Mouse (Mus musculus): ENCODE results near the gene Paxx. TPM values are rescaled to one million over a fixed set of nuclear protein-coding genes. Genes with fewer than 3 reads are reported as not detected.

Gene Paxx
- total RNA-seq (2021), result 10 to 100 TPM; 22.6 to 28.7 TPM
- long read RNA-seq, experiment 1, partial matches to known transcripts, result 3 of 21 reads
- long read RNA-seq, experiment 1, other reads (novel, unspliced or antisense), result 10 of 21 reads
- long read RNA-seq, experiment 2, transcript Paxx-204 (6 exons, 917 nt), result major isoform, 5 of 9 reads
- long read RNA-seq, experiment 2, partial matches to known transcripts, result 0 of 9 reads
- long read RNA-seq, experiment 2, other reads (novel, unspliced or antisense), result 4 of 9 reads

GRCm38 (mm10) chr2:25460551-25461309 lies at the start of gene Paxx:
Paxx (minus strand) TSS chr2:25461094.
- peak; percentile 93 to 97 for DNase-seq

- no peak for DNase-seq
Measured at GRCm38 (mm10) chr2:25509912-25510311, 49.0 kb upstream of the Paxx start.

GRCm38 (mm10) chr2:25506964-25507363 lies 46.1 kb upstream of the Paxx start:
- no peak for DNase-seq

- DNase-seq, result no peak
Measured at GRCm38 (mm10) chr2:25505860-25506259, 45.0 kb upstream of the Paxx start.

- DNase-seq, result no peak
Measured at GRCm38 (mm10) chr2:25505000-25505399, 44.1 kb upstream of the Paxx start.

- DNase-seq, result no peak
Measured at GRCm38 (mm10) chr2:25504538-25504937, 43.6 kb upstream of the Paxx start.

- no peak for DNase-seq
Measured at GRCm38 (mm10) chr2:25502726-25503125, 41.8 kb upstream of the Paxx start.

- no peak for DNase-seq
Measured at GRCm38 (mm10) chr2:25501593-25502486, 40.9 kb upstream of the Paxx start, which contains the start of gene C8g. C8g (minus strand) TSS chr2:25501719.

GRCm38 (mm10) chr2:25500576-25501405 lies 39.9 kb upstream of the Paxx start, which contains the start of gene Fbxw5:
Fbxw5 (plus strand) TSS chr2:25500750.
- peak; percentile 83 to 93 for DNase-seq

- peak in 1 of 2 experiments; percentile 24 for DNase-seq
Measured at GRCm38 (mm10) chr2:25500071-25500575, 39.2 kb upstream of the Paxx start.

- peak in 1 of 2 experiments; percentile 26 for DNase-seq
Measured at GRCm38 (mm10) chr2:25498622-25499478, 38.0 kb upstream of the Paxx start.

GRCm38 (mm10) chr2:25497846-25498575 lies 37.1 kb upstream of the Paxx start:
- DNase-seq, result no peak

- no peak for DNase-seq
Measured at GRCm38 (mm10) chr2:25496462-25496861, 35.6 kb upstream of the Paxx start.

- no peak for DNase-seq
Measured at GRCm38 (mm10) chr2:25493476-25493961, 32.6 kb upstream of the Paxx start, which contains the start of gene Lcn12. Lcn12 (minus strand) TSS chr2:25493911.

GRCm38 (mm10) chr2:25492988-25493387 lies 32.1 kb upstream of the Paxx start:
- DNase-seq, result no peak

GRCm38 (mm10) chr2:25488671-25489068 lies 27.8 kb upstream of the Paxx start:
- no peak for DNase-seq

GRCm38 (mm10) chr2:25487965-25488670 lies 27.2 kb upstream of the Paxx start:
- DNase-seq, result no peak

- no peak for DNase-seq
Measured at GRCm38 (mm10) chr2:25484901-25485647, 24.2 kb upstream of the Paxx start.
